9 mouse cellular contexts compared by ENCODE assay signal in genomic region chr5:108758396-108758795, GRCm38 (mm10). TPM values are rescaled to one million over a fixed set of nuclear protein-coding genes. Genes with fewer than 3 reads are reported as not detected.
DNase-seq lines count a peak whose midpoint lies in the region; ATAC-seq and TF ChIP-seq lines count a peak whose summit lies in the region.
"Had no signal": no experiment of that assay in that cellular context is flagged by ENCODE, and none has a peak within 500 bp of the region (broad histone marks: within the 10 kb centered on the region; RNA-seq: fewer than 3 reads in every experiment).

No protein-coding gene starts in this region.

- no peaks in the 10 kb centered on the region for H3K36me3 ChIP-seq in MEL (ENCODE audit: control insufficient read depth in 1 of 2, insufficient read depth in 2 of 2, low read length in 2 of 2)
- no peaks in the 10 kb centered on the region for H3K36me3 ChIP-seq in intestine, postnatal 0 days (ENCODE audit: control insufficient read depth, insufficient read depth)
- no peaks in the 10 kb centered on the region for H3K36me3 ChIP-seq in forebrain, embryonic 16.5 days (ENCODE audit: control insufficient read depth, insufficient read depth)

- 0 out of 2 replicates have a peak, but pooled peaks have one; percentile 28 for ATAC-seq in intestine, postnatal 0 days
- no peak for ATAC-seq in forebrain, embryonic 16.5 days

- TF ChIP-seq RAD21 in MEL (IDR thresholded peaks at IDR 0.05; ENCODE audit: low read depth, low read length), result peak; percentile 57

- H3K79me2 ChIP-seq in MEL (ENCODE audit: control insufficient read depth, insufficient read depth, low read length, poor library complexity), result no peaks in the 10 kb centered on the region

- 37% methylated on average over 3 of the region's 3 CpGs for WGBS in intestine, postnatal 0 days
- 61% methylated on average over 3 of the region's 3 CpGs for WGBS in forebrain, embryonic 16.5 days

- no peaks in the 10 kb centered on the region for H3K27me3 ChIP-seq in MEL (ENCODE audit: control insufficient read depth in 1 of 2, insufficient read depth in 2 of 2, low read length in 2 of 2)
- H3K27me3 ChIP-seq in intestine, postnatal 0 days (replicated peaks; ENCODE audit: control insufficient read depth, insufficient read depth, low read length), result no peaks in the 10 kb centered on the region
- no peaks in the 10 kb centered on the region for H3K27me3 ChIP-seq in forebrain, embryonic 16.5 days (replicated peaks; ENCODE audit: control insufficient read depth, insufficient read depth, low read length)

- peak; percentile 16 to 57 (median 25); a peak in 4 of 6 replicates for TF ChIP-seq CTCF in MEL (IDR thresholded peaks at IDR 0.05 in 2 of 3, conservative IDR thresholded peaks at IDR 0.05 in 1 of 3; ENCODE audit: control insufficient read depth in 1 of 3, insufficient read depth in 1 of 3, low read depth in 2 of 3, low read length in 3 of 3, poor library complexity in 1 of 3, severe bottlenecking in 1 of 3)
- TF ChIP-seq CTCF in intestine, postnatal 0 days (IDR thresholded peaks at IDR 0.05; ENCODE audit: low read depth), result peak; percentile 69

- H3K9me3 ChIP-seq in MEL (replicated peaks; ENCODE audit: insufficient read depth, low read length), result no peaks in the 10 kb centered on the region
- no peaks in the 10 kb centered on the region for H3K9me3 ChIP-seq in intestine, postnatal 0 days (ENCODE audit: control insufficient read depth)
- H3K9me3 ChIP-seq in forebrain, embryonic 16.5 days (ENCODE audit: control insufficient read depth, low read length), result no peaks in the 10 kb centered on the region

- peak; percentile 3 for DNase-seq in heart, adult 8-10 months (ENCODE audit: low spot score)
- DNase-seq in heart, adult 9 months (ENCODE audit: low spot score in 2 of 2), result no peak
- peak; percentile 35 for DNase-seq in MEL (ENCODE audit: low read depth, low spot score)
- DNase-seq in cerebellum, adult 9-11 months, result peak; percentile 2
- peak; percentile 4 to 10 for DNase-seq in left cerebral cortex, postnatal 36 days (ENCODE audit: low spot score in 2 of 2)
- peak; percentile 10 for DNase-seq in right cerebral cortex, postnatal 4 days

- no peaks in the 10 kb centered on the region for H3K4me1 ChIP-seq in MEL (ENCODE audit: control insufficient read depth in 1 of 2, insufficient read depth in 2 of 2, low read length in 2 of 2)
- no peaks in the 10 kb centered on the region for H3K4me1 ChIP-seq in intestine, postnatal 0 days (replicated peaks; ENCODE audit: control insufficient read depth, insufficient read depth, low read length)
- no peaks in the 10 kb centered on the region for H3K4me1 ChIP-seq in forebrain, embryonic 16.5 days (replicated peaks; ENCODE audit: control insufficient read depth, insufficient read depth, low read length)

- no peak for TF ChIP-seq EP300 in MEL (IDR thresholded peaks at IDR 0.05; ENCODE audit: low read depth in 1 of 2, low read length in 2 of 2)

- no peak overlapping the region for H3K9ac ChIP-seq in MEL (ENCODE audit: control insufficient read depth, low read depth, low read length, poor library complexity, severe bottlenecking)
- no peak overlapping the region for H3K9ac ChIP-seq in intestine, postnatal 0 days (ENCODE audit: low read depth, low read length)
- no peak overlapping the region for H3K9ac ChIP-seq in forebrain, embryonic 16.5 days (replicated peaks; ENCODE audit: low read depth, low read length)

- H3K27ac ChIP-seq in MEL (ENCODE audit: control insufficient read depth, low read depth, low read length), result no peak overlapping the region
- H3K27ac ChIP-seq in intestine, postnatal 0 days (ENCODE audit: low read depth, low read length), result no peak overlapping the region
- no peak overlapping the region for H3K27ac ChIP-seq in forebrain, embryonic 16.5 days (ENCODE audit: low read length)

- intact Hi-C loops in left cerebral cortex, postnatal 36 days (cut with DNase I), result no loop called here

- H3K4me3 ChIP-seq in MEL (ENCODE audit: control insufficient read depth in 1 of 2, insufficient read depth in 1 of 2, low read depth in 2 of 2, low read length in 2 of 2), result no peak overlapping the region
- H3K4me3 ChIP-seq in intestine, postnatal 0 days (ENCODE audit: low read depth, low read length), result no peak overlapping the region
- H3K4me3 ChIP-seq in forebrain, embryonic 16.5 days (replicated peaks; ENCODE audit: low read length), result no peak overlapping the region

- no peak for TF ChIP-seq POLR2A in MEL (IDR thresholded peaks at IDR 0.05; ENCODE audit: control insufficient read depth in 1 of 2, insufficient read depth in 1 of 2, low read depth in 1 of 2, low read length in 2 of 2, poor library complexity in 1 of 2)

- H3K4me2 ChIP-seq in intestine, postnatal 0 days (replicated peaks; ENCODE audit: low read depth), result no peak overlapping the region
- H3K4me2 ChIP-seq in forebrain, embryonic 16.5 days (ENCODE audit: low read length), result no peak overlapping the region

TF ChIP-seq in MEL, 35 proteins besides CTCF, POLR2A, EP300 and RAD21:
- peak; percentile 41 for TF ChIP-seq SMC3 (IDR thresholded peaks at IDR 0.05; ENCODE audit: low read depth, low read length)
- TF ChIP-seq CHD2 (IDR thresholded peaks at IDR 0.05; ENCODE audit: low read length), result no peak

RNA-seq across cellular contexts. Expression of gene Rnf212, which starts 16.4 kb away (rescaled TPM):
- total RNA-seq in heart, adult 8-10 months (2022), result not detected
- total RNA-seq in MEL (2012; rRNA removed), result 0.58 TPM in 1 of 2 replicates, not detected in the other
- polyA plus RNA-seq in MEL (2012; ENCODE audit: insufficient read depth in 1 of 2, insufficient read length in 2 of 2, low read depth in 1 of 2, low replicate concordance in 2 of 2, missing spikeins in 1 of 2), result under 1 TPM in 1 of 2 experiments, not detected in 1; 0.46 TPM
- 0.71 and 1.2 TPM in 2 replicates for polyA plus RNA-seq in intestine, postnatal 0 days (2015; fragmentation: Nextera tagmentation; extraction: Ambion mirVana)
- total RNA-seq in left cerebral cortex, postnatal 36 days (2021), result not detected
- not detected in 2 replicates for polyA plus RNA-seq in forebrain, embryonic 16.5 days (2015; fragmentation: Nextera tagmentation; extraction: Ambion mirVana)

RNA-seq across cellular contexts. Expression of gene Tmed11, which starts 36.8 kb away (rescaled TPM):
- total RNA-seq in heart, adult 8-10 months (2022), result not detected
- not detected in 2 replicates for total RNA-seq in MEL (2012; rRNA removed)
- not detected for polyA plus RNA-seq in MEL (2012; ENCODE audit: insufficient read depth in 1 of 2, insufficient read length in 2 of 2, low read depth in 1 of 2, low replicate concordance in 2 of 2, missing spikeins in 1 of 2)
- 0.26 TPM in 1 of 2 replicates, not detected in the other for polyA plus RNA-seq in intestine, postnatal 0 days (2015; fragmentation: Nextera tagmentation; extraction: Ambion mirVana)
- total RNA-seq in left cerebral cortex, postnatal 36 days (2021), result not detected
- polyA plus RNA-seq in forebrain, embryonic 16.5 days (2015; fragmentation: Nextera tagmentation; extraction: Ambion mirVana), result not detected in 2 replicates

RNA-seq across cellular contexts. Expression of gene Vmn2r8, which starts 50.3 kb away (rescaled TPM):
- total RNA-seq in heart, adult 8-10 months (2022), result not detected
- not detected in 2 replicates for total RNA-seq in MEL (2012; rRNA removed)
- not detected for polyA plus RNA-seq in MEL (2012; ENCODE audit: insufficient read depth in 1 of 2, insufficient read length in 2 of 2, low read depth in 1 of 2, low replicate concordance in 2 of 2, missing spikeins in 1 of 2)
- not detected in 2 replicates for polyA plus RNA-seq in intestine, postnatal 0 days (2015; fragmentation: Nextera tagmentation; extraction: Ambion mirVana)
- total RNA-seq in left cerebral cortex, postnatal 36 days (2021), result not detected
- not detected in 2 replicates for polyA plus RNA-seq in forebrain, embryonic 16.5 days (2015; fragmentation: Nextera tagmentation; extraction: Ambion mirVana)
- polyA plus RNA-seq: spleen, adult 2 months had no signal

Comparison
In these comparisons a context has a peak if more than half of its experiments do, and no peak if none do; other contexts are left out.
1. DNase-seq: peak in heart, adult 8-10 months (single experiment), MEL (single experiment), cerebellum, adult 9-11 months (single experiment), left cerebral cortex, postnatal 36 days (2 of 2) and right cerebral cortex, postnatal 4 days (single experiment); none in heart, adult 9 months (0 of 2).